ENCODE assay signal across 25 mouse cellular contexts in genomic region chr6:54462766-54463165, GRCm38 (mm10). TPM values are rescaled to one million over a fixed set of nuclear protein-coding genes. Genes with fewer than 3 reads are reported as not detected.
DNase-seq lines count a peak whose midpoint lies in the region; TF ChIP-seq lines count a peak whose summit lies in the region.
"Had no signal": no experiment of that assay in that cellular context is flagged by ENCODE, and none has a peak within 500 bp of the region (broad histone marks: within the 10 kb centered on the region; RNA-seq: fewer than 3 reads in every experiment).

No protein-coding gene starts in this region.

- TF ChIP-seq POLR2A in cerebellum, adult 2 months (IDR thresholded peaks at IDR 0.05; ENCODE audit: borderline replicate concordance, insufficient read depth, low read length): no peak

- H3K27me3 ChIP-seq in cerebellum, adult 2 months (ENCODE audit: control insufficient read depth, insufficient read depth, low read length): no peaks in the 10 kb centered on the region
- H3K27me3 ChIP-seq: heart, embryonic 15.5 days; hindbrain, embryonic 15.5 days; intestine, embryonic 15.5 days; liver, embryonic 12.5 days had no signal

- DNase-seq in gastrocnemius, adult 18-20 months (ENCODE audit: low spot score): peak; percentile 29
- no peak for DNase-seq in gastrocnemius, postnatal 14 days
- DNase-seq in adrenal gland, adult 2 months: peak; percentile 71
- peak; percentile 49 for DNase-seq in adrenal gland, postnatal 14 days
- DNase-seq in cerebellum, adult 2 months: peak; percentile 52 to 73
- DNase-seq in left cerebral cortex, adult 9 months (ENCODE audit: low spot score in 2 of 2): no peak
- no peak for DNase-seq in right cerebral cortex, postnatal 10 days (ENCODE audit: low spot score in 2 of 2)
- DNase-seq in c-Kit-positive CD71-positive TER-119-positive erythroid progenitor cells, embryonic 14.5 days (ENCODE audit: low spot score): no peak
- DNase-seq: heart, postnatal 4 days; kidney, adult 8-10 months; kidney, postnatal 10 days; layer of hippocampus, postnatal 36 days; lung, adult 18-20 months; lung, postnatal 10 days; right cerebral cortex, postnatal 14 days; thymus, postnatal 25 days had no signal

- peak overlapping the region; percentile 0; the same call in 1 of the 2 replicates for H3K27ac ChIP-seq in cerebellum, adult 2 months (ENCODE audit: insufficient read depth, low read length)
- H3K27ac ChIP-seq: embryonic facial prominence, embryonic 10.5 days; hindbrain, embryonic 15.5 days; intestine, embryonic 15.5 days; limb, embryonic 13.5 days; liver, embryonic 12.5 days; midbrain, embryonic 10.5 days; stomach, postnatal 0 days had no signal

- no peak for TF ChIP-seq CTCF in cerebellum, adult 2 months (IDR thresholded peaks at IDR 0.05; ENCODE audit: borderline replicate concordance, insufficient read depth, low read depth, low read length)

- H3K4me3 ChIP-seq in cerebellum, adult 2 months (replicated peaks; ENCODE audit: insufficient read depth, low read depth, low read length): no peak overlapping the region
- H3K4me3 ChIP-seq: embryonic facial prominence, embryonic 10.5 days; heart, embryonic 15.5 days; hindbrain, embryonic 15.5 days; intestine, embryonic 15.5 days; limb, embryonic 13.5 days; liver, embryonic 12.5 days; midbrain, embryonic 10.5 days had no signal

- 30% methylated on average over 6 of the region's 6 CpGs for WGBS in cerebellum, adult 2 months

- intact Hi-C loops in gastrocnemius, postnatal 14 days (cut with DNase I; ENCODE audit: low total_unique reads): no loop called here

- peaks cover 44% of the 10 kb centered on the region for H3K4me1 ChIP-seq in cerebellum, adult 2 months (ENCODE audit: control insufficient read depth, insufficient read depth, low read length)
- H3K4me1 ChIP-seq: intestine, embryonic 15.5 days; liver, embryonic 12.5 days had no signal

RNA-seq across cellular contexts. Expression of gene Wipf3, which starts 33.4 kb away (rescaled TPM):
- 10 to 100 TPM; 12.5 to 13.7 TPM for total RNA-seq in gastrocnemius, adult 18-20 months (2021)
- total RNA-seq in gastrocnemius, postnatal 14 days (2021): 10 to 100 TPM in 1 of 2 experiments, 1 to 10 TPM in 1; 9.6 to 11.7 TPM
- total RNA-seq in adrenal gland, adult 2 months (2021): 1 to 10 TPM; 1.3 to 2.0 TPM
- 0.65 and 0.69 TPM in 2 replicates for polyA plus RNA-seq in adrenal gland, adult 2 months (2012; rRNA removed)
- 5.0 and 6.6 TPM in 2 replicates for total RNA-seq in adrenal gland, postnatal 14 days (2021)
- 19.7 and 21.6 TPM in 2 replicates for polyA plus RNA-seq in cerebellum, adult 2 months (2012; rRNA removed)
- total RNA-seq: neutrophil, adult 5-6 weeks had no signal

Comparison
In these comparisons a context has a peak if more than half of its experiments do, and no peak if none do; other contexts are left out.
1. DNase-seq: peak in gastrocnemius, adult 18-20 months (single experiment), adrenal gland, adult 2 months (single experiment), adrenal gland, postnatal 14 days (single experiment) and cerebellum, adult 2 months (2 of 2); none in gastrocnemius, postnatal 14 days (single experiment), left cerebral cortex, adult 9 months (0 of 2), right cerebral cortex, postnatal 10 days (0 of 2) and c-Kit-positive CD71-positive TER-119-positive erythroid progenitor cells, embryonic 14.5 days (single experiment).